Mouse (Mus musculus) retina, postnatal 1 day (tissue): ENCODE results near the gene Sept9.

Experiments used
- DNase-seq: peaks from one replicate; pipeline ENCODE4 v3.0.0-alpha.2; 2012

The Sept9 gene

DNA sequence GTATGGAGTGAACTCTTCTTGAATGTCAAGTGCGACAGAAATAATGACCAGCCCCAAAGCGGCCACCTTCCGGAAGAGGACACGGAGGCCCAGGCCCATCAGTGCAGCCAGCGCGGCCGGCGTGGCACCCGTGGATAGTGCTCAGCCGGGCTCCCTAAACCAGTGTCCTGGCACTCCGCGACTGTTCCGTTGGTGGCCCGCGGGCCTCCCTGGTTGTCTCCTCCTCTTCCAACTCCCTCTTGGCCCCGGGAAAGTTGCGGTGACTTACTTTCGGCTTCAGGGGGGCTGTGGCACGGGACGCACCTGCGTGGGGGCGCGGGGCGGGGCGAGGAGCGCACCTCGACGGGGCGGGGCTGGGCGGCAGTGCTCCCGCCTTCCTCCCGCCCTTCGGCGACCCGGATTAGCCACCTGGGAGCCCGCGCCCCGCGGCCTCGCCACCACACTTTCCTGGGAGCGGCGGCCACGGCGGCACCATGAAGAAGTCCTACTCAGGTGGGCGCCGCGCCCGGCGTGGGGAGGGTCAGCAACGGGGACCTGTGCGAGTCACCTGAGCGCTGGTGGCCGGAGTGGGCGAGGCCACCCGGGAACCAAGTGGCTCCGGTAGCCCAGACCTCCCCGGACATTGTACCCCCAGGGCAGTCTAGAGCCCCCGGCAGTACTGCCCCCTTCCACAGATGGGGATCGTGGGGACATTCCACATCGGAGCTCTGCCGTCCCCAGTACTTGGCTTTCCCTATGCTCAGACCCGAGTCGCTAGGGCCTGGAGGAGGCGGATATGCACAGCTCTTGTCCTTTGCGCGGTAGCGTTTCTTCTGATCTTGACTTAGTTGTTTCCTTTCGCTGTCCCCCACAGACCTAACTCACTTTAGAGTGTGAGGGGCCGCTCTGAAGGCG lies at the start of gene Sept9:
TSS of gene Sept9 (plus strand) at position 380 of the 894 bp plus-strand sequence.
- peak; percentile 44 for DNase-seq

DNA sequence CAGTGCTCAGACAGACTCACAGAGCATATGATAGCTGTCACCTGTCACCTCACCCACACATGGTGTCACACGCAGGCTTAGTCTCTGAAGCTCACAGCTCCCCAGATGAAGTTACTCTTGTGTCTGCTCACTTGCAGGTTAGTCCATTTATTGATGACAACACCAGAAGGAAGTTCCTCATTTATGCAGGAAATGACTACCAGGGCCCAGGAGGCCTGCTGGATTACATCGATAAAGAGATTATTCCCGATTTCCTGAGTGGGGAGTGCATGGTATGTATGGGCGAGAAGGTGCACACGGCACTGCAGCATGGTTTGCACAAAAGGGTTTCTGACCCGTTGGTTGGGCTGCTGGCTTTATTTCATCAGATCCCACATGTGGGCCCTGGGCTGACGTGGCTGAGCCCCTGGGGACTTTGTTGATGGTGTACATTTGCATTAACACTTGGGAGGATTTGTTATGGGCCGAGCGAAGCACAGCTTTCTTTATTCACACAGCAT lies 48.9 kb upstream of the Sept9 start:
- DNase-seq = no peak

DNA sequence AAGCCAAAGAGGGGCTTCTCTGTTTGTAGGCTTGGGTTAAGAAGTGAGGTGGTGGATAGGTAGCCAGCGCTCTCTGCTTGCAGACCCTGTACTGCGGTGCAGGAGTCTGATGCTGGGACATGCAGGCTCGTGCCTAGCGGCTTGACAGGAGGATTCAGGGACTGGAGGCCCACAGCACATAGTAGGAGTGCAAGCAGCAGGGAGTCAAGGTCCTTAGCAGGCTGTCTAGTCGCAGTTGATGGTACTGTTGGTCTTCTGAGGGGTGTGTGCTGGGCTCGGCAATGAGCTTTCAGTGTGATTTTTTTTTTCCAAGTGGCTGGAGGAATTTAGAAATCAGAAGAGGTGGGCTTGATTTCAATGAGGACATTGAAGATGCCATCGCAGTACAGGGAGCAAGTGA lies 48.0 kb upstream of the Sept9 start:
- no peak for DNase-seq

DNA sequence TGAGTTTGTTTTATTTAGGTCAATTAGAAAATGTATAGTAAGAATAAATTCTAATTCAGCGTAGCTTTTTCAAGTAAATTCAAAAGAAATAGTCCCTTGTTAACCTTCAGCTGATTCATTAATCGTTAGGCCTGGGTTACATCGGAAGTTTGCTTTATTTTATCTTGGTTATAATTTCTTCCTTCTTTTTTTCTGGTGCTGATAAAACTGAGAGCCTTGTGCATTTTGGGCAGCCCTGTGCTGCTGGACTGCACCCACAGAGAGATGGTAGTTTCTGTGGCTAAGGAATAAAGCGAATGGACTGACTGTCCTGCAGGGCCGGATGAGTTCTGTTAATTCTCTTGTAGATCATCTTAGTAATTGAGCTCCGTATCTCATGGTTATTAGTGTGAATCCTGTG lies 46.9 kb upstream of the Sept9 start:
- no peak for DNase-seq

DNA sequence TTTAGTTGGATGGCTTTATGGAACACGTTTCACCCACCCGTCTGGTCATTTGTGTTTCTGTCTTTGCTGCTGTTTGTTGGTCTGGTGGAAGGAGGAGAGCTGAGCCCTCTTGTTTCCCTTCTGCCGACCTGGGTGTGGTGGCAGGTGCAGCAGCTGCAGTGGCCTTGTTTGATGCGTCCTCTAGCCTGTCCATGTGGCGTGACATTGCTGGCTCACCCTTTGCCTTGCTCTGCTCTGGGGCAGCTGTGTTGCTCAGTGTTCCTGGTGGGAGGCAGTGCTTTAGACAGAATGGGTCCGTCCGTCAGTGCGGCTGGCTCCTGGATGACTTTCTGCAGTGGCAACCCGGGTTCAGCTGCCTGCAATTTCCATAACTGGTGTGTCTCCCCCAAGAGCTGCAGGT lies 45.9 kb upstream of the Sept9 start:
- no peak for DNase-seq

DNA sequence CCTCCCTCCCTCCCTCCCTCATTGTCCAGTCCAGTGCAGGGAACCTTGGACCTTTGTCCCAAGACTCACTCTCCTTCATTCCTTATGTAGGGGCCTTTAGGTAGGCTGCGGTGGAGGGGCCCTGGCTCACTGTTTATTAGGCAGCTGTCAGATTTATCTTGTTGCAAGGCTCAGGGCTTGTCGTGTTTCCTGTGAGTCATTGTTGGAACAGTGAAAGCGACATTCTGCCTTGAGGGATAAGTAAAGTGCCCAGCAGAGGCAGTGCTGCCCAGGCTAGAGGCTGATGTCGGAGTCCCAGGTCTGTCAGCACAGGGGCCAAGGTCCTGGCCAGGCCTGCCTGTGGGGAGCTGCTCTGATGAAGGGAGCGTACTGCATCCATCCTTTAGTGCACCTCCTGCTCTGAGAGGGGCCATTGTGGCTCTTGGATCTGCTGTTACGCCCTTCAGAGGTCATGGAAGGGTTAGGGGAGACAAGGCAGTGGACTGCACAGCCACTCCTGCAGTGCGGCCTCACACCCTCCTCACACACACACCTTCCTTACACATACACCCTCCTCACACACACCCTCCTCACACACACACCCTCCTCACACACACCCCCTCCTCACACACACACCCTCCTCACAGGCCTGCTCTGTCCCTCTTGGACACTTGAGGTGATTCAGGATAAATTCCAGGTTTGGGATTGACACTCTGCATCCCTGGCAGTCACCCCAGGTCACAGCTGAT lies 45.2 kb upstream of the Sept9 start:
- no peak for DNase-seq

DNA sequence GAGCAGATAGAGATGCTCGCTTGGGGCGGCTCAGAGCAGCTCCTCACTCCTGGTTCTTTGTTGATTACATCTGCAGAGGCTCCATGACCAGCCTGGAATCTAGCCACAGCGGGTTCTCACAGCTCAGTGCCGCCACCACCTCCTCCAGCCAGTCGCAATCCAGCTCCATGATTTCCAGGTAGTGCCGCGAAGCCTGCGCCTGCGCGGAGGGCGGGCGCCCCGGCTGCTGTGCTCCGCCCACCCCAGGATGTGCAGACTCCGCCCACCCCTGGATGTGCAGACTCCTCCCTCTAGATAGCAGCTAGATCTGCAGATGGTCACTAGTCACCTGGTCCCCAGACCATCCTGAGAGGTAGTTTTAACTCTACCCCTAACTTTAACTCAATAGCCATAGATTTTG lies 42.7 kb upstream of the Sept9 start:
- peak; percentile 76 for DNase-seq

DNA sequence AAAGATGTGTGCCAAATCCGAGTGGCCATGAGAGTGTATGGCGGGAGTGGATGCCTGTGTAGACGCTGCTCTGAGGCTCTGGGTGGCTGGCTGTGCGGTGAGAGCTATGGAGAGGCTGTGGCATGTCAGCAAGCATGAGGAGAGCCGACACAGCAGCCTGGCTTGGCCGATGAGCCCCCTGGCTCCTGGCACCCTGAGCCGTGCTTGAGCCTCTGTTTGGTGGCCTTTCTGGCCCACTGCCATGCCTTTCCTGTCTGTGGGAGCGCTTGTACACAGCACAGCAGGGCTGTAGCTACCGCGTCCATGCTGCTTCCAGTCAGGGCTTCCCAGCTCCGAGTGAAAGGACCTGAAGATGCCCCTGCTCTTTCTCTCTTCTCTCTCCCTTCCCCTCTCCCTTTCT lies 41.1 kb upstream of the Sept9 start:
- no peak for DNase-seq

DNA sequence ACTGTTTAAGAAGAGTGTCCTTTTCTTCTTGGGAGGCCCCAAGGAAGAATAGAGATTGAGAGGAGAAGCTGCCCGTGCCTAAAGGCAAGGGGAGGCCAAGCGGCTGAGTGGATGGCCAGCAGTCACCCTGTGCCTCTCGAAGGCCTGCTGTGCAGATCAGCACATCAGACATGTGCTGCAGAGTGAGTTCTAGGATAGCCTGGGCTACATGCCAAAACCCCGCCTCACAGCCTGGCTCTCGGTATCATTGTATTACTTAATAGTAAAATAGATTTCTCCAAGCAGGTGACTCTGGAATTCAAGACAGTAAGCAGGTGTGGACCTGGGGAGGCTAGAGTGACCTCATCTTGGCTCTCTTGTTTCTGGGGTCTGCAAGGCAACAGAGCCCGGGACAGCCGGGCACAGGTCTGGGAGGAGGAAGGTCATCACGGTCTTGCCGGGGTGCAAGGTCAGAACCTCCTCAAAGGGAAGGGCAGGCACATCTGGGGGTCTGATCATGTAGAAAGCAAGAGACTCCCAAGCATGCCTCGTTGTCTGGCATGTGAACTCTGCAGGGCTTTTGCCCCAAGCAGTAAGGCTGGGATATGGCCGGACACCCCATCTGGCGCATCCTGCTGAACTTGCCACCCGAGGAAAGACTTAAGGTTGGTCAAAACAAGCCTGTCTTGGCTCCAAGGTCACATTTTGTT lies 40.1 kb upstream of the Sept9 start:
- no peak for DNase-seq

DNA sequence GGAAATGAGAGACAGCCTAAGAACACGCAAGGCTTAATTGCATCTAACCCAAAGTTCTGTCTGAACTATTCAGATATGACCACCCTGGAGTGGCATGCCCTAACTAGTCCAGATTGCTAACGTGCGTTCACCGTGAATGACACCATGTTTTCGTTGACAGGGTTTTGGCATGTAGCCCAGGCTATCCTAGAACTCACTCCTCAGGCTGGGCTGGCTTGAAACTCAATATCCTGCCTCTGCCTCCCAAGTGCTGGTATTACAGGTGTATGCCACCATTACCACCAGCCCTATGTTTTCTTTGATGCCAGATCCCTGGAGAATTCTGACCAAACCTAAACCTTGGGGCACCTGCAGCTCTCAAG lies 39.5 kb upstream of the Sept9 start:
- DNase-seq = no peak

DNA sequence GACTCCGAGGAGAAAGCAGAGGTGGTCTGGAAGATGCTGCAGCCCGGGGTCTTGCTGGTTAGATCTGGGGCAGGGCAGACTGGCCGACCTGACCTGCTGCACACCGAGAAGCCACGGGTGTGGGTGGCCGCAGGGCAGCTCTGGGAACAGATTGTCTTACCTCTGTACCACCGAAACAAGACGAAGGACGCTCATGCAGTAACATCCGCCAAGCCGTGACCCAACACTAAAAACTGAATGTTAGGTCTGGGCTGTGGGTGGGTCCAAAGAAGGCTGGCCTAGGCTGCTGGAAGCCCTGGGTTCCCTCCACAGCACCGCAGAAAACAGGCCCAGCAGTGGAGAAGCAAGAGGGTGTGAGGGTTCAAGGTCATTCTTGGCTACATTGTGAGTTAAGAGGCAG lies 38.7 kb upstream of the Sept9 start:
- no peak for DNase-seq

DNA sequence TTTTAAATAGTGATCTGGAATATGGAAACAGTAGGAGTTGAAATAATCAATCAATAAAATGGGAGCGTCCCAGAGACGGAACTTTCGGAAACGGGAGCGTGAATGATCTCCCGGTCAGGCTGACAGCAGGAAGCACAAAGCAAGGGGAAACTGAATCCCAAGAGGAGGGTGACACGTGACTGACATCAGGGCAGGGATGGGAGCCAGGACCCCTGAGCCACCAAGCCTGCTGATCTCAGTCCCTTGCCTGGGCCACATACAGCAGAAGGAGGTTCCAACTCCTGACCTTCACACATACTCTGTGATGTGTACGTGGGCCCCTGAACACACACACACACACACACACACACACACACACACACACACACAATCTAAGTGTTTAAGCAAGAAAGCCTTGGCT lies 37.9 kb upstream of the Sept9 start:
- DNase-seq = no peak

DNA sequence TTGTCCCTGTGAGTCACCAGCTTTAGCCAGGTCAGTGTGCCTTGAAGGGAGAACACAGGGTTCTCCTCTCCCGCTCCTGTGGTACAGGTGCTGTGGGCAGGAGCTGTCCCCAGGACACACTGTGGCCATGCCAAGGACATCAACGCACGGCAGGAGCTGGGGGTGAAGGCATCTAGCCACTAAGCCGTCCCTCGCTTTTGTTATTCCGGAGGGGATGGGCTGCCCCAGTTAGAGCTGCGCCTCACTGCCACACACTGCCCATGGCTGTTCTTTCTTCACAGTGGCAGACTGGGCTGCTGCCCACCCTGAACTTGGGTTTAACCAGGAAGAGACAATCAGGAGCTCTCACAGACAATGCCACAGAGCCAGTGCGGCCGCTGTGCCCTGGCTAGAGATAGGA lies 36.4 kb upstream of the Sept9 start:
- DNase-seq = peak; percentile 50

DNA sequence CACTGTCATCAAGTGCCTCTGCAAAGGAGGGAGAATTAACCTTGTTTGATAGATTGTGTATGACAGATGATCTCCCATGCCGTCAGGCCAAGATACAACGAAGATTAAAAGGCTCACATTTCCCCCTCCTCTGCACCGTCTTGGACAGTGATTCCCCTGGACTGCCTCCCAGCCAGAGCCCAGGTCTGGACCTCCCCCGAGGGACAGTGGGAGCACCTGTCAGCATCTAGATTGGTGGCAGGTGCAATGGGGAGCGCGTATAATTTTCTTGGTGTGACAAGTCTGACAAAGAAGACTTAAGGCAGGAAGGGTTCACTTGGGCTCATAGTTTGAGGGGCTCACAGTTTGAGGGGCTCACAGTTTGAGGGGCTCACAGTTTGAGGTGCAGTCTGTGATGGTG lies 35.7 kb upstream of the Sept9 start:
- DNase-seq = no peak

DNA sequence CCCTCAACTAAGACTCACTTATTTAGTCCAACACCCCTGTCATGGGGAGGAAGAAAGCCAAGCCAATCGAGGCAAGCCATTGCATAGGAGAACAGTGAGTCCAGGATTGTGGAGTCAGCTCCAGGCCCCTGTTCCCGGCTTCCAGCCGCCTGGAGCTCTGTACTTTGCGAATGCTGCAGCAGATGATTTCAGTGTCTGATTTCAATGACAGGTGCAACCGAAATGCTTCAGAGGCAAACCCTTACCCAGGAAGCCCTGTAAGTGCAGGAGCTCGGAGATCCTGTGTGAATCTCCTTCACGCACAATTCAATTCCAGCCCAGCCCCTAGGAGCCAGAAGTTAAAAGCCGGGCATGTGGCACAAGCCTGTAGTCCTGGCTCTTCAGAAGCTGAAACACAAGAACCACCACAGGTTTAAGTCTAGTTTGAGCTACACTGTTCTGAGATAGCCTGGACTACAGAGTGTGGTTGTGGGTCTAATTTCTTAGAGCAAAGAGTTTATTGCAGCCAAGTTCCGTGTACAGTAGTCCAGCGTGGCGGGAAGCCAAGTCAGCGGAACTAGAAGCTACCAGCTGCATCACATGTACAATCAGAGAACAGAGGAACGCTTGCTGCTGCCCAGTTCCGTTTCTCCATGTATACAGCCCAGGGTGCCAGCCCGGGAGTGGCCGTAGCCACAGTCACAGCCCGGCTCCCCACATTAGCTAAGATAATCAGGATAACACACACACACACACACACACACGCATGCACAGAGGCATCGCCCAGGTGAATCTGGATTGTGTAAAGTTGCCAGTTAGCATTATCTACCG lies 31.0 kb upstream of the Sept9 start:
- no peak for DNase-seq

DNA sequence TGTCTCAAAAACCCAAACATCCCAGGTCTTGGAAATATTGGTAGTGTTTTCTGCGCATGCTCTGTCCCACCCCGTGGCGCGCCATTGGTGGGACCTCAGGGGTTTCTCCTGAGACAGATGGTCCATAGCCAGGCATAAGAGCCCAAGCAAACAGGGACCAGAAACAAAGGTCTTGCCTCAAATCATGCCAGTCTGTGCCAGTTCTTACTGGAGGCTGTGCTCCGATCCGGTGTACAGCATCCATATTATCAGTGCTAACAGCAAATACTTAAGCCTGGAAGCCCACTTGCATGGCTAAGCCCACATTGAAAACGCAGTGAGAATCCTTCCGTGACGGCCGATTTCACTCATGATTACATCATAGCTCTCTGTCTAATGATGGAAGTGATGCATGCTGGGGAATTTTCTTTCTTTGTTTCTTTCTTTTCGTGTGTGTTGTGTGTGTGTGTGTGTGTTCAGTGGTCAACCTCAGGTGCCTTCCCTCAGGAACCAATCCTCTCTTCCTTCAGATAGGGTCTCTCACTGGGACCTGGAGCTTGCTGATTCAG lies 30.3 kb upstream of the Sept9 start:
- DNase-seq = peak; percentile 44

DNA sequence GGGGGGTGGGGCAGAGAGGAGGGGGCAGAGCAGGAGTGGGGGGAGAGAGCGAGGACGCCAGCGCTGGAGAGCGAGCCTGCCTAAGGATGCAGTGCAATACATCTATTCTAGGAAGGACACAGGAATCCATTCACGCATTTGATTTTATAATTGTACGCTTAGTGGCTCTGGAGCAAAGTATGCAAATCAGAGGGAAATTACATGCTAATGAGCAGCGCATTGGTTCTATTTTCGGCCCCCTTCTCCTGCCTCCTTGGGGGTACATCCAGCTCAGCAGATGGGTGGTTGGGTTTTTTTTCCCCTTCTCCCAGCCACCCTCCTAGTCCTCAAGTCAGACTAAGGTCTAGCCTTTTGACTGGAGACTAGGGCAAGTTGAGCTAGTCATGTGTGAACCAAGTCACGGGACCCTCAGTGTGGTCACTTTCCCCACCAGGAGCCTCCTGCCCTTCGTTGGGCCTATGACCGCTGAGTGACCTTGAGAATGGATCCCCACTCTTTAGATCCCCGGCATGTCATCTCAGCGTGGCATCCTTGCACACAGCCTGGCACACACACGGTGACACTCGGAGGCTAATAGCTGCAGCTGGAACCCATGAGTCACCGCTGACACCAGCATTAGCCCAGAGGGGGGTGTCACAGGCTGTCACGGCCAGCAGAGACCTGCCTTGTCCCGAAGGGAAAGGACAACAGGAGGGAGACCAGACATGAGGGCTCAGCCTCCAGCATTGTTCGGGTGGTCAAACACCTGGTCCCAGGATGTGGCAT lies 29.5 kb upstream of the Sept9 start:
- peak; percentile 32 for DNase-seq

DNA sequence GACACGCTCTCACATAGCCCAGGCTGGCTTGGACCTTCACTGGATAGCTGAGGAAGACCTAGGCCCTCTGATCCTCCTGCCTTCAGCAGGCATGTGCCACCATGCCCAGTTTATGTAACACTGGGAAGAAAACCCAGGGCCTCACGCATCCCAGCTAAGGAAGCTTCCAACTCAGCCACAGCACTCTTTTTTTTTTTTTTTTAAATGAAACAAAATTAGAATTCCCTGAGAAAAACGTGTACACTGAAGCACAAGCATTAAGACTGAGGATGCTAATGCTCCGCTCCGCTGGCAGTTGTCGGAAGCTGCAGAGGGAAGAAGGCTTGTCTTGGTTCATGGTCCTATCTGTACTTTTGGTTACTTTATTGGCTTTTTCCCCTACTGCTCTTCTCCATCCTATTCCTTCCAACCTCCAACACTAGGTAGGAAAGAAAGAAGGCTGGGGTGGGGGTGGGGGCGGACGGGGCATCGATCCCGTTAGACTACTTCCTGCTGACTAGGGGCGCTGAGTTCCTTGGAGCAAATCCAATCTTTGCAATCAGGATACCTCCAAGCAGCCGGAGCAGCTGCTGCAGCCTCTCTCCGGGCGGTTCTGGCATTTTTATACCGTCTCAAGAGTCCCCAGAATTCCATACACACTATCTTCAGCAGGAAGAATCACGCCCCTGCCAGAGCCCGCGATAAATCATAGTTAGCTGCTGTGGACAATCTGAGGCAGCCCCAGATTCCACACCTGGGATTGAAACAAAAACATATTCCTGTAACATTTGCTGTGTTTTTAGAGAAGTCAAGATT lies 25.2 kb upstream of the Sept9 start:
- DNase-seq = no peak

DNA sequence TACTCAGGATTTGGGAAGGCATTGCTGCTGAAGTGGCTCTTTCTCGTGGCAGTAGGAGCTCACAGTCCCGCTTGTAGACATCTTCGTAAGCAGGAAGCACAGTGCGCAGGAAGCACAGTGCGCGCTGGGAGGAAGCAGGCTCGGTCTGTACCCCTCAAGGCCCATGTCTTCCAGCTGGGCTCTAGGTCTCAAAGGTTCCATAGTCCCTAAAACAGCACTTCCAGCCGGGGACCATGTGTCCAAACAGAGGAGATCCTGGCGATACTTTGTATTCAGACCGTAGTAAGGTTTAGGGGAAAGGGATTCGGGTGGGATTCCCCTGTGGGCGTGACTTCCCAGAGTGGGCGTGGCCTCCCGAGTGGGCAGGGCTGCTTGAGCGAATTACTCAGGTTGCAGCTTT lies 24.5 kb upstream of the Sept9 start:
- DNase-seq = peak; percentile 37

DNA sequence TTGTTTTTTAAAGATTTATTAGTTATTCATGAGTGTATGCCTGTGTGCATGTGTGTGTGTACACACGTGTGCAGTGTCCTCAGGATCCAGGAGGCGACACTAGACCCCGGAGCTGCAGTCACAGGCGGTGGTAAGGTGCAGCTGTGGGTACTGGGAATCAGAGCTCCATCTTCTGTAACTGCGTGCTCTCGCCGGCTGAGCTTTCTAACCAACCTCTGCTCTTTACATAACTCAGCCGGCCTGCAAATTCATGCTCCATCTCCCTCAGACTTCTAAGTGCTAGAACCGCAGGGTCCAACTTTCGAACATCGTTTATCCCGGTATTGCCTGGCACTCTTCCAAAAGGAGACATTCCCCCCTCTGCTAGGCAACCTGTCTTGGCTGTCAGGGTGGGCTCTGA lies 24.0 kb upstream of the Sept9 start:
- DNase-seq = no peak

DNA sequence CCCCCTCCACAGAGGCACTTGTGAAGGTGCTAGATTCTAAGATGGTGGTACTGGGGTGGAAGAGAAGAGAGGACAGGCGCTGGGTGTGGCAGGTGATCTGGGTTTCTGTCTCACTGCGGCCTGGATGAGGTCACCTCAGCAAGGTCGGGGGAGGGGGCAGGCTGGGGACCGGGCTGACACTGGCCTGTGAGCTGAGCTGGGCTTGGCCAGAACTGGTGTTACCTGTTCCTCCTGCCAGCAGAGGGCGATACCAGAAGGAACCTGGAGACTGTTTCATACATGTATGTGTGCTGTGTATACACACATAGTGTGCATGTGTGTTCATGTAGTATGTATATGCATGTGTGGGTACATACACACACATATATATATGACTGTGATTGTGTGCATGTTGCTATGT lies 23.2 kb upstream of the Sept9 start:
- DNase-seq = peak; percentile 82
